Mouse (Mus musculus): Measurements from ENCODE around the gene Osbp.

- TF ChIP-seq CTCF (conservative IDR thresholded peaks at IDR 0.05; ENCODE audit: low read length) (no peak), POU5F1 (IDR thresholded peaks at IDR 0.05; ENCODE audit: borderline replicate concordance, low read length) (no peak)
Measured at GRCm38 (mm10) chr19:11957846-11958245, 7.9 kb upstream of the Osbp start.

Measured in E14TG2a.4 (cell line).